Mouse (Mus musculus) stomach, embryonic 14.5 days (tissue): ENCODE data around the gene Olfr1019. TPM values are rescaled to one million over a fixed set of nuclear protein-coding genes. Genes with fewer than 3 reads are reported as not detected.

ENCODE experiments used
- polyA plus RNA-seq: library from polyadenylated mRNA; unstranded; fragments of >200 nt; fragmentation: Nextera tagmentation; extraction: Ambion mirVana; gene quantifications from 2 replicates; pipeline ENCODE4 v1.2.1, GENCODE M21; 2014

Olfr1019 gene
- polyA plus RNA-seq, 1 experiment from 2014 or later = not detected

Other genes with a start within 250 kb of the Olfr1019 start
- not detected in 2 replicates for gene Olfr1000, start 233.6 kb downstream of the Olfr1019 start, polyA plus RNA-seq
- not detected in 2 replicates for gene Olfr1002, start 194.8 kb downstream of the Olfr1019 start, polyA plus RNA-seq
- gene Olfr154, start 181.0 kb downstream of the Olfr1019 start, polyA plus RNA-seq = not detected in 2 replicates
- not detected in 2 replicates for gene Olfr1006, start 166.7 kb downstream of the Olfr1019 start, polyA plus RNA-seq
- gene Olfr1008, start 156.1 kb downstream of the Olfr1019 start, polyA plus RNA-seq = not detected in 2 replicates
- not detected in 2 replicates for gene Olfr1009, start 130.1 kb downstream of the Olfr1019 start, polyA plus RNA-seq
- not detected in 2 replicates for gene Olfr1012, start 82.7 kb downstream of the Olfr1019 start, polyA plus RNA-seq
- not detected in 2 replicates for gene Olfr1013, start 78.4 kb downstream of the Olfr1019 start, polyA plus RNA-seq
- gene Olfr1014, start 72.8 kb downstream of the Olfr1019 start, polyA plus RNA-seq = not detected in 2 replicates
- not detected in 2 replicates for gene Olfr1015, start 63.5 kb downstream of the Olfr1019 start, polyA plus RNA-seq
- not detected in 2 replicates for gene Olfr1016, start 42.9 kb downstream of the Olfr1019 start, polyA plus RNA-seq
- not detected in 2 replicates for gene Olfr1018, start 27.0 kb downstream of the Olfr1019 start, polyA plus RNA-seq
- not detected in 2 replicates for gene Olfr1020, start 1.5 kb upstream of the Olfr1019 start, polyA plus RNA-seq
- not detected in 2 replicates for gene Olfr1022, start 23.1 kb upstream of the Olfr1019 start, polyA plus RNA-seq
- gene Olfr1023, start 40.2 kb upstream of the Olfr1019 start, polyA plus RNA-seq = not detected in 2 replicates
- gene Olfr1024, start 59.6 kb upstream of the Olfr1019 start, polyA plus RNA-seq = not detected in 2 replicates
- gene Olfr1025-ps1, start 69.7 kb upstream of the Olfr1019 start, polyA plus RNA-seq = not detected in 2 replicates
- gene Olfr1026, start 76.1 kb upstream of the Olfr1019 start, polyA plus RNA-seq = not detected in 2 replicates
- not detected in 2 replicates for gene Olfr1028, start 105.0 kb upstream of the Olfr1019 start, polyA plus RNA-seq
- not detected in 2 replicates for gene Olfr1029, start 128.4 kb upstream of the Olfr1019 start, polyA plus RNA-seq
- gene Olfr1030, start 133.8 kb upstream of the Olfr1019 start, polyA plus RNA-seq = not detected in 2 replicates
- not detected in 2 replicates for gene Olfr1031, start 144.8 kb upstream of the Olfr1019 start, polyA plus RNA-seq
- gene Olfr1032, start 160.1 kb upstream of the Olfr1019 start, polyA plus RNA-seq = not detected in 2 replicates
- 2.6 and 5.0 TPM in 2 replicates for gene Olfr1033, start 175.2 kb upstream of the Olfr1019 start, polyA plus RNA-seq
- 0.07 TPM in 2 replicates for gene Olfr1034, start 200.4 kb upstream of the Olfr1019 start, polyA plus RNA-seq
- not detected in 2 replicates for gene Olfr1036, start 228.5 kb upstream of the Olfr1019 start, polyA plus RNA-seq
- not detected in 2 replicates for gene Olfr1037, start 241.9 kb upstream of the Olfr1019 start, polyA plus RNA-seq